Mouse (Mus musculus) forebrain, embryonic 13.5 days (tissue): Measurements from ENCODE around the gene Ankrd42. TPM values are rescaled to one million over a fixed set of nuclear protein-coding genes. Genes with fewer than 3 reads are reported as not detected.

ENCODE experiments used
- ATAC-seq: fragments of 200-750 bp; cut with Nextera tagmentation; 2 replicates; pipeline ENCODE4 v1.8.0; 2017
- H3K27ac ChIP-seq: fragments of 300-500 bp; sonication (generic); 2 replicates; pipeline ENCODE4 v1.5.1; 2015; ENCODE audit warnings: inconsistent platforms, mild to moderate bottlenecking, moderate library complexity
- H3K27me3 ChIP-seq: fragments of 300-500 bp; sonication (generic); 2 replicates; pipeline ENCODE4 v1.6.1; 2015; ENCODE audit warnings: mild to moderate bottlenecking, inconsistent platforms
- H3K36me3 ChIP-seq: fragments of 300-500 bp; sonication (generic); 2 replicates; pipeline ENCODE4 v1.6.1; 2015; ENCODE audit warnings: mild to moderate bottlenecking, inconsistent platforms; ENCODE audit not compliant: poor library complexity, severe bottlenecking
- H3K4me1 ChIP-seq: fragments of 300-500 bp; sonication (generic); 2 replicates; pipeline ENCODE4 v1.6.1; 2015; ENCODE audit warnings: inconsistent platforms
- H3K4me2 ChIP-seq: fragments of 300-500 bp; sonication (generic); 2 replicates; pipeline ENCODE4 v1.6.1; 2015; ENCODE audit warnings: inconsistent platforms, mild to moderate bottlenecking, moderate library complexity
- H3K4me3 ChIP-seq: fragments of 300-500 bp; sonication (generic); 2 replicates; pipeline ENCODE4 v1.5.1; 2015; ENCODE audit warnings: mild to moderate bottlenecking, inconsistent platforms
- H3K9ac ChIP-seq: fragments of 300-500 bp; sonication (generic); 2 replicates; pipeline ENCODE4 v1.6.1; 2015; ENCODE audit warnings: mild to moderate bottlenecking, inconsistent platforms
- H3K9me3 ChIP-seq: fragments of 300-500 bp; sonication (generic); replicated peaks from 2 replicates; pipeline ENCODE4 v1.6.1; 2016; ENCODE audit warnings: inconsistent platforms
- WGBS: fragments of 180-500 bp; shearing (Covaris S2); methylation state at CpG from one replicate; pipeline ENCODE4 v1.1.7; 2015; 5-methylcytosine and 5-hydroxymethylcytosine counted together
- polyA plus RNA-seq: library from polyadenylated mRNA; unstranded; fragments of >200 nt; fragmentation: Nextera tagmentation; extraction: Ambion mirVana; gene quantifications from 2 replicates; pipeline ENCODE4 v1.2.1, GENCODE M21; 2015

Ankrd42 gene
- polyA plus RNA-seq, 1 experiment from 2014 or later: 10.9 TPM

- ATAC-seq: no peak
- H3K27me3 ChIP-seq: no peaks in the 10 kb centered on the region
- WGBS: 93% methylated on average over 2 of the region's 2 CpGs
Measured at GRCm38 (mm10) chr7:92558744-92559143, 78.2 kb downstream of the Ankrd42 start.

GRCm38 (mm10) chr7:92550990-92551392 is 86.0 kb downstream of the Ankrd42 start:
- peak; percentile 85 for ATAC-seq
- Histone ChIP-seq H3K36me3 (no peaks in the 10 kb centered on the region), H3K4me3 (no peak overlapping the region), H3K27me3 (no peaks in the 10 kb centered on the region), H3K9me3 (no peaks in the 10 kb centered on the region), H3K4me1 (no peaks in the 10 kb centered on the region), H3K4me2 (no peak overlapping the region), H3K9ac (no peak overlapping the region), H3K27ac (no peak overlapping the region)
- 54% methylated on average over 4 of the region's 4 CpGs for WGBS

More at GRCm38 (mm10) chr7:92558744-92559143, 78.2 kb downstream of the Ankrd42 start:
- H3K4me1 ChIP-seq: peaks cover 8% of the 10 kb centered on the region
- no peaks in the 10 kb centered on the region for H3K36me3 ChIP-seq
- H3K4me2 ChIP-seq: no peak overlapping the region
- no peak overlapping the region for H3K27ac ChIP-seq
- no peaks in the 10 kb centered on the region for H3K9me3 ChIP-seq
- H3K9ac ChIP-seq: no peak overlapping the region
- no peak overlapping the region for H3K4me3 ChIP-seq

DNA sequence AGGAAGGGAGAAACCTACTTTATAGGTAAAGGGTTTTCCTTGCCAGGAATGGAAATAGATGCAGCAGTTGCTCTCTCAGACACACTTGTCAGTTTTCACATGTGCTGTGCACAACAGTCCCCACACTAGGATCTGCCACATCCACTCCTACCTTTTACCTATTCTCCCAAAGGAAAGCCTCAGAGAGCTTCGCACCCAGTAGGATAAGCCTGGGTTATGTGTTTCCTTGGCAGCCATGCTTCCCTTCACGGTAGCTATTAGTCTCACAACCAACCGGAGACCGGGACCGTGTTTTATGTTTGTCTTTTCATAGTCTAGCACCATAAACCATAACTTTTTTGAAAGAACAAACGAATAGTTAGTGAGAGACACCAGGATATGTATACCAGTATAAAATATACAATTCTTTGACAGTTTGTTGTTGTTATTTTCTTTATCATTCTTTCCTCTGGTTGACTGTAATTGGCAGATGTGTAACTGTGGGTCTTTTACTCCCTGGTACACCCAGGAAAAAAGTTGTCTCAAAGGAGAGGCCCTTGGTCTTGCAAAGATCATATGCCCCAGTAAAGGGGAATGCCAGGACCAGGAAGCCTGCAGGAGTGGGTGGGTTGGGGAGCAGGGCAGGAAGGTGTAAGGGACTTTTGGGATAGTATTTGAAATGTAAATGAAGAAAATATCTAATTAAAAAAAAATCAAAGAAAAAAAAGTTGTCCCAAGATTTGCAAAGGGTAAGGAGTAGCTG is 86.5 kb downstream of the Ankrd42 start:
- H3K9ac ChIP-seq: no peak overlapping the region
- H3K4me1 ChIP-seq: no peaks in the 10 kb centered on the region
- H3K27ac ChIP-seq: no peak overlapping the region
- H3K4me3 ChIP-seq: no peak overlapping the region
- 92% methylated on average over 6 of the region's 6 CpGs for WGBS
- H3K9me3 ChIP-seq: no peaks in the 10 kb centered on the region
- H3K36me3 ChIP-seq: no peaks in the 10 kb centered on the region
- no peaks in the 10 kb centered on the region for H3K27me3 ChIP-seq
- H3K4me2 ChIP-seq: no peak overlapping the region
- peak; percentile 70 for ATAC-seq

DNA sequence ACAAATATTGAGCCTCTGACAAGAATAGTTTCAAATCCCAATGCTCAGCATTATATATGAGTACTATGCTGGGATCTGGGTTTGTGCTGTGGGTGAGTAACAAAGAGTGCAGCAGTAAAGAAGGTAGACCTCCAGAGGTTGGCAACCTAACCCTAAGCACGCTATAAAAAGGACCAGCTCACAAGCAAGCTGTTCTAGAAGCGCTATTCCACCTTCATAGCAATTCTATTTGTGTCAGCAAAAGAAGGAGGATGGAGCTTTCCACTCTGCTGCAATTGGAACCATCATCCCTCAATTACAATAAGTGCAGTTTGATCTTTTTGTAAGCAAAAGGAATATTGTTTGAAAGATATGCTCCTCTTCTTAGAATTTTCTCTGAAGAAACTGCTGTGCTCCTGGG is 90.2 kb downstream of the Ankrd42 start:
- H3K4me3 ChIP-seq: no peak overlapping the region
- WGBS: 73% methylated on average over 2 of the region's 2 CpGs
- H3K27me3 ChIP-seq: no peaks in the 10 kb centered on the region
- H3K9ac ChIP-seq: no peak overlapping the region
- ATAC-seq: no peak
- no peak overlapping the region for H3K27ac ChIP-seq
- no peak overlapping the region for H3K4me2 ChIP-seq
- H3K36me3 ChIP-seq: no peaks in the 10 kb centered on the region
- H3K4me1 ChIP-seq: no peaks in the 10 kb centered on the region
- H3K9me3 ChIP-seq: no peaks in the 10 kb centered on the region

GRCm38 (mm10) chr7:92532351-92533036 is 104.4 kb downstream of the Ankrd42 start:
- no peaks in the 10 kb centered on the region for H3K9me3 ChIP-seq

More at GRCm38 (mm10) chr7:92532351-92533036, 104.4 kb downstream of the Ankrd42 start:
- H3K4me1 ChIP-seq: peaks cover 4% of the 10 kb centered on the region; the same call in 1 of the 2 replicates
- H3K4me2 ChIP-seq: no peak overlapping the region
- peak; percentile 87 for ATAC-seq
- peak overlapping the region; percentile 78 for H3K27ac ChIP-seq
- 34% methylated on average over 6 of the region's 6 CpGs for WGBS
- H3K36me3 ChIP-seq: no peaks in the 10 kb centered on the region
- H3K4me3 ChIP-seq: no peak overlapping the region
- no peaks in the 10 kb centered on the region for H3K27me3 ChIP-seq
- H3K9ac ChIP-seq: no peak overlapping the region

Other genes with a start within 250 kb of the Ankrd42 start
- gene Ccdc90b, start 76.0 kb downstream of the Ankrd42 start, polyA plus RNA-seq: 73.3 and 76.1 TPM in 2 replicates
- 24.0 and 26.6 TPM in 2 replicates for gene Pcf11, start 32.8 kb upstream of the Ankrd42 start, polyA plus RNA-seq
- 19.8 and 21.4 TPM in 2 replicates for gene Rab30, start 104.5 kb upstream of the Ankrd42 start, polyA plus RNA-seq
- gene Ddias, start 237.1 kb upstream of the Ankrd42 start, polyA plus RNA-seq: 12.1 and 13.5 TPM in 2 replicates
- 14.6 and 15.6 TPM in 2 replicates for gene Prcp, start 237.3 kb upstream of the Ankrd42 start, polyA plus RNA-seq